Mouse (Mus musculus): Measurements from ENCODE around the gene Pmm2.

GRCm38 (mm10) chr16:8597516-8597915, 40.0 kb upstream of the Pmm2 start:
- TF ChIP-seq GATA1 (IDR thresholded peaks at IDR 0.05; ENCODE audit: borderline replicate concordance, low read length) (no peak), FLI1 (IDR thresholded peaks at IDR 0.05; ENCODE audit: low read length) (no peak)
